Mouse (Mus musculus) layer of hippocampus, adult 9-11 months (tissue): ENCODE results near the gene Ear6.
A peak's percentile ranks its signal among the peaks of the same experiment; 100 is the strongest.
"Not testable (repeated sequence)": the region's sequence is repeated elsewhere in the genome, so short reads cannot be mapped to it uniquely, and the experiment has no call there.

Experiments used
- DNase-seq: peaks from one replicate; pipeline ENCODE4 v3.0.0; 2022

Ear6 gene

GRCm38 (mm10) chr14:51853399-51853798 is at the start of gene Ear6:
TSS of gene Ear6 (plus strand) at chr14:51853699.
- peak; percentile 13 for DNase-seq

- DNase-seq, result no peak
These were observed 26.9 kb upstream of the Ear6 start for GRCm38 (mm10) chr14:51826625-51827024.

GRCm38 (mm10) chr14:51827842-51828241 is 25.7 kb upstream of the Ear6 start:
- not testable (repeated sequence) for DNase-seq

- no peak for DNase-seq
These were observed 24.3 kb upstream of the Ear6 start for GRCm38 (mm10) chr14:51829188-51829587.

GRCm38 (mm10) chr14:51838480-51838879 is 15.0 kb upstream of the Ear6 start:
- not testable (repeated sequence) for DNase-seq

GRCm38 (mm10) chr14:51842250-51842649 is 11.2 kb upstream of the Ear6 start:
- DNase-seq, result no peak

GRCm38 (mm10) chr14:51842781-51843180 is 10.7 kb upstream of the Ear6 start:
- no peak for DNase-seq

GRCm38 (mm10) chr14:51843882-51844281 is 9.6 kb upstream of the Ear6 start:
- DNase-seq, result no peak

- DNase-seq, result no peak
These were observed 6.9 kb upstream of the Ear6 start for GRCm38 (mm10) chr14:51846566-51846965.

GRCm38 (mm10) chr14:51851006-51851405 is 2.5 kb upstream of the Ear6 start:
- not testable (repeated sequence) for DNase-seq

GRCm38 (mm10) chr14:51855280-51855679 is 1.8 kb downstream of the Ear6 start:
- not testable (repeated sequence) for DNase-seq

- not testable (repeated sequence) for DNase-seq
These were observed 10.1 kb downstream of the Ear6 start for GRCm38 (mm10) chr14:51863603-51864002.

GRCm38 (mm10) chr14:51870756-51871155 is 17.3 kb downstream of the Ear6 start:
- DNase-seq, result no peak

GRCm38 (mm10) chr14:51871741-51872140 is 18.2 kb downstream of the Ear6 start:
- DNase-seq, result no peak

GRCm38 (mm10) chr14:51877517-51877916 is 24.0 kb downstream of the Ear6 start:
- no peak for DNase-seq

GRCm38 (mm10) chr14:51883527-51884030 is 30.1 kb downstream of the Ear6 start:
- DNase-seq, result peak; percentile 75

- DNase-seq, result no peak
These were observed 30.6 kb downstream of the Ear6 start for GRCm38 (mm10) chr14:51884031-51884544.

GRCm38 (mm10) chr14:51884598-51885331 is 31.3 kb downstream of the Ear6 start, which contains the start of gene Mettl17:
TSS of gene Mettl17 (plus strand) at chr14:51884842.
- DNase-seq, result peak; percentile 97

GRCm38 (mm10) chr14:51886051-51886450 is 32.6 kb downstream of the Ear6 start:
- no peak for DNase-seq

- DNase-seq, result no peak
These were observed 36.3 kb downstream of the Ear6 start for GRCm38 (mm10) chr14:51889833-51890232.

- no peak for DNase-seq
These were observed 38.9 kb downstream of the Ear6 start, which contains the start of gene Slc39a2 for GRCm38 (mm10) chr14:51892191-51892939. TSS of gene Slc39a2 (plus strand) at chr14:51892889.

GRCm38 (mm10) chr14:51893094-51893794 is 39.7 kb downstream of the Ear6 start:
- DNase-seq, result no peak

- DNase-seq, result no peak
These were observed 40.3 kb downstream of the Ear6 start for GRCm38 (mm10) chr14:51893809-51894208.
